Mouse (Mus musculus): ENCODE measurements around the gene Awat1.

Gene Awat1

DNA sequence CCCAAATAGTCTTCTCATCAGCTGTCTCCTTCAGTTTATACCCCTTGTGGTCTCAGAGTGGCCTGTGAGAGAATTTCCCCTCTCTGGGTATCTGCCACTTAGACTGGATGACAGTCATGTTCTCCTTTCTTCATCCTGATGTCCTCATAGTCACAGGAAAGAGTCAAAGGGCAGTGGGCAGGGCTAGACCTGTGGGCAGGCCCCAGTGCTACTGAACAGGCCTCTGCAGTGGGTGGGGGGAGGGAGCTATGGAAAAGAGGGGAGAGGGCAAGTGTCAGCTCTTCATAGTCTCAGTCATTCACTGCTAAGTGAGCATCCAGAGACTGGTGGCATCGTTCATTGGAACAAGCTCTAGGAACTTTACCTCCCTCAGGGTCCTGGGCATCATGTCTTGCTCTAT, at the start of gene Awat1:
Awat1 (plus strand) TSS at position 301 of the 400 bp plus-strand sequence.
- DNase-seq: no peak

DNA sequence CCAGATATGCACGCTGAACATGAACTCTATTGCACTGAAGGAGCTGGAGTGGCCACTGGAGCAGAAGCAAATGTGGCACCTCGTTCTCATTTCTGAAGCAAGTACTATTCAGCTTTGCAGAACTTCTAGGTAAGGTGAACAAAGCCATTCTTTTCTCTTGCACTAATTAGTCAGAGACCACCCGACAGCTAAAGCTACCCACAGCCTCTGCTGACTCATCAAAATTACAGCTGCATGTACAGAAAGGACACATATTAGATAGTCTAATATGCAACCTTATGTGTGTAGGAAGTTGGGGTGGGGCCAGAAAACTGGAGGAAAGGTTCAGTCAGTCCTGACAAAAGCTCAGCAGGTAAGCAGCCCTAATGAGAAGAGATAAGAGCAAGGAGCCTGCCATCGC, 47.6 kb upstream of the Awat1 start, which contains the start of gene Dgat2l6:
Dgat2l6 (plus strand) TSS at position 368 of the 400 bp plus-strand sequence.
- DNase-seq: no peak

DNA sequence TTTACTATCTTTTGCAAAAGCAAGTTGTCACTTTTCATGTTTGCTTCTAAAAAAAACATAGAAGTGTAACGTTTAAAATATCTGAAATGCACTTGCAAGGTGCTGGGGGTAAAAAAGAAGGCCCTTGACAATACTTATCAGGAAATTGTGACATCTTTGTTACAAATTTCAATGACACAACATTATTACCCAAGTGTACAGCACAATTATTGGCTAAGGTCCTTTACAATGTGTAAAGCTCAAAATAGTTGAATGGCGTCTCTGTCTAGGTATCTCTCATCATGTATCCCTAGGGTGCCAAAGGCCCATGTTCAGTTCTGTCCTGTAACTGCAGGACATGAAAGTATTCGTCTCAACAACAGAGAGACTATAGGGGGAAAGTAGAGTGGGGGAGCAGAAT, 16.0 kb upstream of the Awat1 start:
- DNase-seq: no peak

DNA sequence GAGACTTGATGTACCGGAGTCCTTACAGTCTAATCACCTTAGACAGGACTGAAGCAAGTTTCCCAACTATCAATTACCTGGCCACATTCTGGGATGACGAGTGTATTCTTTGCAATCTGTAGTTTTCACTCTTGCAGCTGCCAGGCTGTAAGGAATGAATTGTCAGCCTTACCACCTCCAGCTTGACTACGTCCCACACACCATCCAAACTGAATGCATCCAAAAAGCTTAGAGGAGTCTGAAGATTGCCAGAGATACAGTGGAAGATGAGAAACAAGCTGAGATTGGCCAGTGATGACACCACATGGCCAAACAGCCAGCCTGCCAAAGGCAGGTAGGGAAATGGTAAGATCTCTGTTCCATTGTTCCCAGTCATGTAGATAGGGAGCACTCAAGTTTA, 6.4 kb upstream of the Awat1 start:
- DNase-seq: no peak

DNA sequence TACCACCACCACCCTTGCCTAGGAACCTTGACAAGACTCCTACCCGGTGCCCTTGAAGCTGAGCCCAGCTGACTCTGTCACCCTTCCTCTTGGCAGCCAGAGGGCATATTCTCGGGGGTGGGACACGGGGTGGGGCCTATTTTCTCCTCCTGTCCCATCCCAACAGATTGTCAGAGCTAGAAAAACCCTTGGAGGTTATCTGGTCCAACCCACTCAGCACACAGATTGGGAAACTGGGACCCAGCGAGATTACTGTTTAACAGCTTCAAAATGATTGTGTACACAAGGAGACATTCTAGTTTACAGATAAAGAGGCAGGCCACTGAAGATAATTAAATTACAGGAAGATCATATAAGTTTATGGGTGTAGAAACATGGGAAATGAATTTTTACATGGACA, 22.7 kb downstream of the Awat1 start, which contains the start of gene P2ry4:
P2ry4 (minus strand) TSS at position 79 of the 400 bp plus-strand sequence.
- no peak for DNase-seq

DNA sequence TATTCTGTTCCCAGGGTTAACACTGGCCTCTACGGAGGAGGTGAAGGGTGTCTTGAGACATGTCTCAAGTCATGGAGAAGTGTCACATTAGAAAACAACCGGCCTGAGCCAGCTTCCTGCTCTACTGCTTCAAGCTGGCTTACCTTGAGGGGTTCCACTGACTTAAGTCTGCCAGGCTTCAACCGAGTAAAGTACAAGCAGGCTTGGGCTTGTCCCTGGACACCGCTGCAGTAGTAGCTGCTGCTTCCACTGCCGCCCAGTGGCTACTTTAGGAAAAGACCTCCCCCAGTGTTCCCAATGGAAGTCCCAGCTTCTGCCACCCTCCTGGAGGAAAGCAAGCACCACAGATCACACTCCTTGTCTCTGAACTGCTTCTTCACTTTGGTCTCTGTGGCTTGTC, 25.4 kb downstream of the Awat1 start:
- DNase-seq: peak in 1 of 2 experiments; percentile 3

DNA sequence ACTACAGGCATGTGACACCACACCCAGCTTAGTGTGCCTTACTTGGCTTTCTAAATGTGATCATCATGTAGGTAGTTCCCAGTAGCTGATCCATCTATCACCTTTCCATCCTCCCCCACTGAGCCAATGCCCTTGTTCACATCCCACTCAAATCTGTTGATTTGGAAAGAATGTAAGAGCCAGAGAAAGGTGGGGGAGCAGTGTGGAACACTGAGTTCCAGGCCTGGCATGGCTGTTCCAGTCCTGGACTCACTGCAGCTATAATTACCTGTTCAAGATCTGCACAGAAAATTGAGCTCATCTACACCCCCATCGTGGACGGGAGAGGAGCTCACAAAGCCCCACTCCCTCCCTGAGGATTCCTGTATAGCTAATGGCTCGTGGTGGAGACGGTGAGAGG, 27.7 kb downstream of the Awat1 start:
- DNase-seq: no peak

DNA sequence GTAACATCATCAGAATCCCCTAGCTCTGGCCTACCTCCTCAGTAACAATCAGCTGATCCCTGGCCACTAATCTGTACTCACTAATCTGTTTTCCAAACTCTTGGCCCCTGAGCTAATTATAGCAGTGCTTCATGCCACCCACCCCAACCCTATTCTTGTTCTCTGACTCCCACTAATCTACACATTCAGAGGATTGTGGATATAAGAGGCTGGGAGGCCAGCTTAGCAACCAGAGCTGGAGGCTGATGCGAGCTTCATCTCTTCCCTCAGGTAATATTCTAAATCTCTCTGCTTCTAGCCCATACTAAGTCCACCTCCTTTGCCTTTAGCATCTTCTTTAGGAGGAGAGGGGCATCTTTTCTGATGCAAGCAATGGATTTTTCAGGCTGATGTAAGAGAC, 33.3 kb downstream of the Awat1 start, which contains the start of gene Arr3:
Arr3 (plus strand) TSS at position 184 of the 400 bp plus-strand sequence.
- DNase-seq: no peak

DNA sequence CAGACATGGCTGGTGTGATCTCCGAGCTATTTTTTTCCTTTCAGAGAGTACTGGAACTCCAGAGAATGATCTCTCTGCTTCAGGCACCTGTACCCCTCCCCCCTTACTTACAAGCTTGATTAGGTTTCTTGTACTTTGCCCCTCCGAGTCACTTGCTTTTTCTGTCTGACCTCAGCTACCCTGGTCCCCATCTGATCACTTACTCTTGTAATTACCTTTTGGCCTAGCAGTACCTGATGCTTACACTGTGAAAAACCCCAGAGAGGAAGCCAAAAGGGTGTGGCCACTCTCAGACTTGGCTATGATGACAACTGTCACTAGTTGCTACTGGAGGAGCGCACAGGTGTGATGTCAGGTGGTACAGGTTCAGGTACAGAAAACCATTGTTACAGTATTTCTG, 46.4 kb downstream of the Awat1 start:
- no peak for DNase-seq

DNA sequence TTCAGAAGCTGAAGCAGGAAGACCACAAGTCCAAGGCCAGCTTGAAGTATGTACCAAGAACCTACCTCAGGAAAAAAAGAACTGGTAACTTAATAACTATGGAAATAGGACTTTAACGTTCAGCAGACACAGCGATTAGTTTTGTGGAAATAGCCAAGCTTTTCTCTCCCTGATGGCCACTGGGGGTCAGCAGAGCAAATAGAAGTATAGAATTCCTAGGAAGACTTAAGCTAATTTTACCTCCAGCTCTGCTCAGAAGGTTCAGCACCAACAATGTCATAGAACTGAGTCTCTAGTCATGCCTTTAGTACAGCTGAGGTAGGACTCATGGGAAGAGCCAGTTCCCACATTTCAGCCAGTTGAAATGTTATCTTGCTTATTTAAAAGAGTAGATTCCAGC, 49.3 kb downstream of the Awat1 start:
- DNase-seq: no peak

DNA sequence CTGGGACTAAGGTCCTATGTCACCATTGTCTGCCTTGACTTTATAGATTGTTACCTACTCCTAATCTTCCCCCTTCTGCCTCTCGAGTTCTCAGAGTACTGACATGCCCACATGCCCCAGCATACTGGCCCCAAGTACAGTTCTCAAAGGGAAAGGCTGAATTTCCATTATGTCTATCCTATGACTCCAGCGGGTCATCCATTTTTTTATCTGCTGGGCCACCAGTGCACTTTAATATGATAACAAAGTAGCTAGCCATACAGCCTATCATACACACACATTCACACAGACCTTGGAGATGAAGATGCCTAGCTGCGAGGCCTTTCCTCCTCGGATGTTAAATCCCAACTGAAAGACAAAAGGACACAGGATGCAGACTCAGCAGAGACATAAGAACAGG, 52.2 kb downstream of the Awat1 start:
- DNase-seq: no peak

DNA sequence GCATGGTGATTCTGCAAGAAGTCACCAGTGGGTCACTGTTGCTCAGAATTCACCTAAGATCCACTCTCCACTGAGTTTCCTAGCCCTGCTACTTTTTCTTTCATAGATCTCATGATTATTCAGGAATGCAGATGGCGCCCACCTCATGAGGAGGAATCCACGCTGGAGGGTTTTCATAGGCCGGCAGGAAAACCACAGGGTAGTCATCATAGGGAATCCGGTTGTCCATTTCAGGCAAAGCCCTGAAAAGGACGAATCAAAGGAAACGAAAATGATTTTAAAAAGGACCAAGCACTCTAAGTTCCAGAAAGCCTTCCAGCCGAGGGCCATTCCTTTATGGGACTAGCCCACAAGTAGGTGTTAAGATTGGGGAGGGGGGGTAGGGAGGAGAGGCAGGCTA, 53.1 kb downstream of the Awat1 start:
- DNase-seq: no peak

DNA sequence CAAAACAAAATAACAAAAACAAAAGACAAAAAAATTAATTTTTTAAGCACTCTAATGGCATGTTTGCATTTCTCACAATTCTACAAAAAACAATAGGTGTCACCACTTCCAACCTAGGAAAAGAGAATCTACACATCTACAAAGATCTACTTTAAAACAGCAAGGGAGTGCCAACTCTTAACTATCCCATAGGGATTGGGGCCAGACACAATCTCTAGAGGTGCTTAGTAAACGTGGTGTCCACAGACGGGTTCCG, 53.4 kb downstream of the Awat1 start, which contains the start of gene Kif4:
Kif4 (plus strand) TSS at position 192 of the 256 bp plus-strand sequence.
- DNase-seq: no peak

DNA sequence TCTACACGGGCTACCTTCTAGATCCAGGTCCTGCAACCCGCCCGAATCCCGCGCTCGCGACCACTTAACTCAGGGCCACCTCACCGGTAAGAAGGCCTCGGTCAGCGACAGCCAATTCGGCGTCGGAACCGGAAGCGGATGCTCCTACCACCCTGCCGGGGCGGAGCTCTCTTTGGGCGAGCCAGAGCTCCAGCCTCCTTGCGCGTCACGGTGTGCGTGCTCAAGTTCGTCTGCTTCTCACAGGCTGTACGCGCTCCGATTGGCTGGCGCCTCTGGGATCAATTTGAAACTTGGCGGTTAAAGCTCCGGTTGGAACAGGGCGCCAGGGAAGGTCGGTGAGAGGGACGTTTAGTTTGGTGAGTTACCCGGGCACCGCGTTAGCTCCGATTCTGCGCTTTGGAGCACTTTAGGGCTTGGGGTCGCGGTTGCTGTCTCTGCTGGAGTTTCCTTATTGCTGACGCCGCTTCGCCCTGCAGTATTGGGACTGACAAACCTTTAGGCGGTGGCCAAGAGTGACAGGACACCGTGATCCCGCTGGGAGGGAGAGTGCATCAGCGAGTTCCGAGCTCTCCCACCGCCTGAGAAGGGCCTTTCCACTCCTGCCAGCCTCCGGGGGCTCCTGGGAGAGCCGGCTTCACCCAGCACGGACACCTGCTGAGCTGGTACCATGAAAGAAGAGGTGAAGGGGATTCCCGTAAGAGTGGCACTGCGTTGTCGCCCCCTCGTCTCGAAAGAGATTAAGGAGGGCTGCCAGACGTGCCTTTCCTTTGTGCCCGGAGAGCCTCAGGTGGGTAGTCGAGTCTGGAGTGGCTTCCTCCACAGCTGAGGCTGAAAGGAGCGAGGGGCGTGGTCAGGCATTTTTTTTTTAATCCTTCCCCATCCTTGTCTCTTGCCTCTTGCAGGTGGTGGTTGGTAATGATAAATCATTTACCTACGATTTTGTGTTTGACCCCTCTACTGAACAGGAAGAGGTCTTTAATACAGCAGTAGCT, 54.0 kb downstream of the Awat1 start, which contains the start of gene Pdzd11:
Pdzd11 (minus strand) TSS at position 767 of the 992 bp plus-strand sequence.
- peak; percentile 80 to 85 for DNase-seq
